Mouse (Mus musculus): Measurements from ENCODE around the gene Slc25a19.

Slc25a19 gene

DNA sequence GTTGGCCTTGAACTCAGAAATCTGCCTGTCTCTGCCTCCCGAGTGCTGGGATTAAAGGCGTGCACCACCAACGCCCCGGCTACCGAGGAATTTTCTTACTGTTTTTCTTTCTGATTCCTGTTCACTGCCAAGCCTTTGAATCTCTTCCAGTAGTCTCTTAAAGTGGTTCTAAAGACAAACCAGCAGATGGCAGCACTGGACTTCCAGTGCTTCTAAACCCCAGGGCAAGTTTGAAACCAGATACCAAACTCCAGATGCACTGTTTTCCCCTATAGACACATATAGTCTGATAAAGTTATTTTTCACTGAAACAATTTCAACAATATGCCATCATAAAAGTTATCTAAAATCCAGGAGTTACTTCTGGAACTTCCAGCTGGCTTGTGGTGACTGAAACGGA, 19.4 kb upstream of the Slc25a19 start:
- TF ChIP-seq GATA4 (IDR thresholded peaks at IDR 0.05; ENCODE audit: insufficient replicate concordance, low read length), result no peak

DNA sequence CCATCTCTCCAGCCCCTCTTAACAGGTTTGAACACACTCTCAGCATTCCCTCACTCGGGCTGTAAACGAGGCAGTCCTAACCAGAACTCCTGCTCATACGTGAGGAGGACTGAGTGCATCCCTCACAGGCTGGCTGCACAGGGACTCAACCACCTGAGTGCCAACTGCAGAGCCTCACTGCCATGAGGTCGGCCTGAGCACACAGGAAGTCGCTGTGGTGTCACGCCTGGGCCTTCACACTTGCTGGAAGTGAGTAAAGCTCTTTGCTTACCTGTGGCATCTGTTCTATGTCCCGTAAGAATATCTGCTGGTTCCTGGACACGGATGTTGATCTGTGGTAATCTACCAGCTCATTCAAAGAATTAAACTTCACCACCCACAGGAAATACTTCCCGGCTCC, 18.3 kb upstream of the Slc25a19 start:
- TF ChIP-seq GATA4 (IDR thresholded peaks at IDR 0.05; ENCODE audit: insufficient replicate concordance, low read length), result no peak

DNA sequence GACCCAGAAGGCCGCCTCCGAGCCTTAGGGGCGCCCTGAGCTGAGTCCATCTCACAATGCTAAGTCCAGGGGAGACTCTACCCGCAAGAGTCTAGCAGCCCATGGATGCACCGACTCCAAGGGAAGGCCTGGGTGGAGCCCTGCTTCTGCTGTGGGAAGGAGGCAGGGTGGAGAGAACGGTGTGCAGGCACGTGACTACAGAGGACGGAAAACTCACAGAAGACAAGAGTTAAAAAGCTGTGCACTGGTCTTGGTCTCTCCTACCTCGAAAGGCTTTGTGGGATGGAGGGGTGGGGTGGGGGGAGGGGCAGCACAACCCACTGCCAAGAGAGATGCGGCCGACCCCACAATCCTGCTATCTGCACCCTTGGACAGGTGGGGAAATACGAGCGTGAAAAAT, 16.2 kb upstream of the Slc25a19 start:
- no peak for TF ChIP-seq GATA4 (IDR thresholded peaks at IDR 0.05; ENCODE audit: insufficient replicate concordance, low read length)

DNA sequence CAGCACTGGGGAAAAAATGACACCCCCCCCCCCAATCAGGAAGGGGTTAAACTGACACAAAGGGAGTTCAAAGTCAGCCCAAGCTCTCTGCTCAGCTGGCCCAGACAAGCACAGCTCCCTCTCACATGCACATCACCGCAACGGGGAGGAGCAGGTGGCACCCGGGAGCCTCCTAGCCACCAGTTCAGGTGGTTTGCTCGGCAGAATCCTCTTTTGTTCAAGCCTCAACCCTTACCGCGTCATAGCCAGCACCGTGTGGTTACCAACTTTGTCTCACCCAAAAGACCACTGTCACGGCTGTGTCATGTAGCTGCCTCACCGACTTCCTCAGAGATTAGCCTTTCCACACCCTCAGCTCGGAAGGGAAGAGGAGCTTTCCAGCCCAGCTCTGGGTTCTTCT, 15.2 kb upstream of the Slc25a19 start:
- TF ChIP-seq GATA4 (IDR thresholded peaks at IDR 0.05; ENCODE audit: insufficient replicate concordance, low read length), result no peak

DNA sequence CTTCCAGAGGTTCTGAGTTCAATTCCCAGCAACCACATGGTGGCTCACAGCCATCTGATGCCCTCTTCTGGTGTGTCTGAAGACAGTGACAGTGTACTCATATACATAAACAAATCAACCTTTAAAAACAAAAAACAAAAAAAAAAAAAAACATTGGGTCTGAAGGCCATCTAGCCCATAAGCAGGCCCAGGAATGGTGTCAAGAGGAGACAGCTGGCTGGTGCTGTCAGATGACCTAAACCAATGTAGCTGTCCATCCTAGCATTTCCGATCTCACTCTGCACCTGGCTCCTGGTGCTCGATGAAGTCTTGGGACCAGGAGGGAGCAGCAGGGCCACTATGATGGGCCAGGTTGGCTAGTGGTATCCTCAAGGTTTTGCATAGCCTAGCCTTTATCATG, 14.6 kb upstream of the Slc25a19 start:
- no peak for TF ChIP-seq GATA4 (IDR thresholded peaks at IDR 0.05; ENCODE audit: insufficient replicate concordance, low read length)

DNA sequence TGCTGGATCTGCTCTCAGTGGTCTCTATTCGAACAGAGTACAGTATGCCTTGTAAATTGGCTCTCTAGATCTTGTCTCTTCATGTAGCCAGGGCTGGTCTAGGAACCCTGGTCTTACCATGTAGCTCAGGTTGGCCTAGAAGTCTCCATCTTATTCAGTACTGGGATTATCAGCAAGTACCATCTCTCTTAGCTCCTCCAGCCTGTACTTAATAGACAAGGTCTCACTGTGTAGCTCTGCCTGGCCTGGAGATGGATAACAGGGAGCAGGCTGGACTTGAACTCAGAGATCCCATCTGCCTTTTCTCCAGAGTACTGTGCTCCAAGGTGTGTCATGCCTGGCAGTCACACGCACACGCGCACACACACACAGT, 13.6 kb upstream of the Slc25a19 start:
- no peak for TF ChIP-seq GATA4 (IDR thresholded peaks at IDR 0.05; ENCODE audit: insufficient replicate concordance, low read length)

DNA sequence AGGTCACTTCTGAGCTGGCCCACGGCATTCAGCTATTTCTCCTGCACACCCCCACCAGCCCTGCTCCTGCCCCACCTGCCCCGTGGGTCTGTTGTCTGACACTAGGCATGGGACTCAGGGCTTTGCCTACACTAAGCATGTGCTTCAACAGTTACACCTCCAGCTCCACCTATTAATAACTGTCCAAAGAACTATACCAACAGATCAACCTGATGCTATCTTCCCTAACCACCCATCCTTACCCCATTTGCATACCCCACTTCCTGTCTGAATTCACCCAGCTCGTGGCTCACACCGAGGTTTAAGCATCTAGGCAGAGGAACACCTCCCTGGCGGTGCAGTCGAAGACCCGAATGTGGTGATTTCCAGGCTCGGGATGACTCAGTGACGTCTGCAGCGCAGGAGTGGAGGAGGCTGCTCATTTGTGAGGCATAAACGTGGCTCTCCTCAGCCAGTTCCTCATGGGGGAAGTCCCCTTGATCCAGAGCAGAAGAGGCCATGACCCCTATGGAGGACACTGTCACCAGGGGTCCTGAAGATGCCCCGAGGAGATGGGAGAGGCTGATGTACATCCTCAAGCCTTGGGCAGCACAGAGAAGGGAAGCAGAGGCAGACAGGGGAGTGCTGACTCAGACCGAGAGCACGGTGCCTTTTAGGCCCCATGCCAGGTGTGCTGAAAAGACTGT, 13.0 kb upstream of the Slc25a19 start:
- no peak for TF ChIP-seq GATA4 (IDR thresholded peaks at IDR 0.05; ENCODE audit: insufficient replicate concordance, low read length)

DNA sequence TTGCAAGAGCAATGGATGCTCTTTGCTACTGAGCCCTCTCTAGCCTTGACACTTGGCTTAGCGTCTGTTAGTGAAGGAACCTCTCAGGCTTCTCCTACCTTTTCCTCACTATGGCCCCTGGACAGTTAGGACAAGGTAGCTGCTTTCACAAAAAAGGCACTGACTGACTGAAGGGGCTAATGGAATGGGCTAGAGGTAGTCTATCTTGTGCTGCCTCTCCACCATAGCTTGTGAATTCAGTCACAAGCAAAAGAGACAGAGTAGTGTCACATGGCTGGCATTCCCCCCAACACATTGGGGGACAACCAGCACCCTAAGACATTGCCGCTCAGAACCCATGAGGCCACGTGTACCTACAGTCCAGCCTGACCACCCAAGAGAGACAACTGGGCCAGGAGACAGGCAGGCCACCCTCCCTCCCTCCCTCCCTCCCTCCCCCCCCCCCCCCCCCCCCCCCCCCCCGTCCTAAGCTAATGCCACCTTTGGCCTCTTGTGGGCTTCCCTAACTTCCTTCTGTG, 12.3 kb upstream of the Slc25a19 start:
- TF ChIP-seq GATA4 (IDR thresholded peaks at IDR 0.05; ENCODE audit: insufficient replicate concordance, low read length), result no peak

DNA sequence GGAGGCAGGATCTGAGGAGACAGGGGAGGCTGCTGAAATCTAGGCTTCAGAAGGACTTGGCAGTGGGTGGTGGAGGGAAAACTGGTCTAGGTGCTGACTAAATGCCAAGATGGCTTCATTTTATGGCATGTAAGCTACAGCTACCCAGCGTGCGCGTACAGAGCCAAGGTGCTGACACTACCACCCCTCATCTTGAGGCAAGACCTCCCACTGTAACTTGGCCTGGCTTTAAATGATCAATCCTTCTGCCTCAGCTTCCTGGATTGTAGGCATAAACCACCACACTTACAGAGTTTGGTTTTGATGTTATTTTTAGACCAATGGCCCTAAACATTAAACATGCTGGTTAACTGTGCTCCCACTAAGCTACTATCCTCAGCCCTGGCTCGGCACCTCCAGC, 11.4 kb upstream of the Slc25a19 start:
- TF ChIP-seq GATA4 (IDR thresholded peaks at IDR 0.05; ENCODE audit: insufficient replicate concordance, low read length), result no peak

DNA sequence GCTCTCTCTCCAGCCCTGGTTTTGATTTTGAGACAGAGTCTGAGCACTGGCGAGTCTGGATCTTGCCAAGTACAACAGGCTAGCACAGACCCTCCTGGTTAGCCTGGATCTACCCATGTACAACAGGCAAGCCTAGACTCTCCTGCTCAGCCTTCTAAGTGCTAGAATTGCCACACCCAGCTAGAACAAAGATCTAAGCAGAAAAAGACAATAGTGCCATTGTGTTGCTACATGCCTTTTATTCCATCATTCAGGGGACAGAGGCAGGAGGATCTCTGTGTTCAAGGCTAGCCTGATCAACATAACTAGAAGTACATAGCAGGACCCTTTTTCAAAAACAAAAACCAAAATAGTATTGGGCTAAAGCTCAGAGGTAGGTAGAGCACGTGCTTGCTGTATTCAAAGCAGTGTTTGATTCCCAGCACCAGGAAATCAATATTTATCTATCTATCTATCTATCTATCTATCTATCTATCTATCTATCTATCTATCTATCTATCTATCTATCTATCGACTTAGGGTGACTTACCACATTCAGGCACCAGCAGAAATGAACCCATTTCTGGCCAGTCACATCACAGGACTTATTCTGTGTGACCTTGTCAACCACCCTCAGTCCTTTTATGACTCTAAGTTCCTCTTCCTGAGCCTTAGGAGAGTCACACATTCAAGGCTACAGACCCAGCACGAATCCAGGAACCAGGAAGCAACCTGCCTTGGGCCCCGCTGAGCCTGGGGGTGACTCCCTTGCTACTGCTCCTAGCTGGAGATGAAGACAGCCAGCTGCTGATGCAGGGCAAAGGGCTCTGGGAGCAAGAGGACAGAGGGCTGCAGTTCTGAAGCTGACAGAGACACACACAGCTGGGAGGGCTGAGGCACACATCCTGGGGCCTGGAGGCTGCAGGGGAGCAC, 10.7 kb upstream of the Slc25a19 start:
- no peak for TF ChIP-seq GATA4 (IDR thresholded peaks at IDR 0.05; ENCODE audit: insufficient replicate concordance, low read length)

DNA sequence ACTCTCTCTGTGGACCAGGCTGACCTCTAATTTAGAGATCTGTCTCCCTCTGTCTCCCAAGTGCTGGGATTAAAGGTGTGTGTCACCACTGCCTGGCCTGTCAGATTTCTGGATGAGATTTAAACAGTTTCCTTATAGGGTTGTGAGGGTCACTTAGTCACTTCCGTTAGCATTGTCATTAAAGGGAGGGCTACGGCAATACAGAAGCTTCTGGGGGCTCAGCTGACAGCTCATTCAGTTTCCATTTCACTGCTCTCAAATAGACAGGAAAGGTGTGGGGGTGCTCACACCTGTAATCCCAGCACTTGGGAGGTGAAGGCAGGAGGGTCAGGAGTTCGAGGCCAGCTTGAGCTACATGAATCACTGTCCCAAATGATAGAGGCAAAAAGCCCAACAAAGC, 8.9 kb upstream of the Slc25a19 start:
- no peak for TF ChIP-seq GATA4 (IDR thresholded peaks at IDR 0.05; ENCODE audit: insufficient replicate concordance, low read length)

DNA sequence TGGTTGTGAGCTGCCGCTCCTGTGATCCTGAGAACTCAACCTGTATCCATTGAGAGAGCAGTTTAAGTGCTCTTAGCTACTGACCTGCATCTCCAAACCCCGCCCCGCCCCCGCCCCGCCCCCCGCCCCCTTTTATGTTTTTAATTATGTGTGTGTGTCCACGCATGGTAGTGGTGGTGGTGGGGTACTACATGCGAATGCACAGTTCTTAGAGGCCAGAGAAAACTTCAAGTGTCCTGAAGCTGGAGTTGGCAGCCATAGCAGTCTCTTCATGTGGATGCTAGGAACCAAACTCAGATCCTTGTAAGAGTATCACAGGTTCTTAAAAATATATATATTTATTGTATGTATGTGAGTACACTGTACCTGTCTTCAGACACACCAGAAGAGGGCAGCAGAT, 7.4 kb upstream of the Slc25a19 start:
- no peak for TF ChIP-seq GATA4 (IDR thresholded peaks at IDR 0.05; ENCODE audit: insufficient replicate concordance, low read length)

DNA sequence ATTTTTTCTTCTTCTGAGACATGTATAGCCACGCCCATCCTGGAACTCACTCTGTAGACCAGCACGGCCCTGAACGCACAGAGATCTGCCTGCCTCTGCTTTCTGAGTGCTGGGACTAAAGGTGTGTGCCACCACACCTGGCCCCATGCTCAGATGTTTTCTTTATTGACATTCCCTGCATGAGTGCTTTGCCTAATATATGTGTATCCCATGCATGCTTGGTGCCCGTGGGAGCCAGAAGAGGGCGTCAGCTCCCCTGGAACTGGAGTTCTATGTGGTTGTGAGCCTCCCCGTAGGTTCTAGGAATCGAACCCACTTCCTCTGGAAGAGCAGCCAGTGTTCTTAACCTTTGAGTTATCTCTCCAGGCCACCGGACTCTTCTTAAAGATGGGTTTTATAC, 6.9 kb upstream of the Slc25a19 start:
- no peak for TF ChIP-seq GATA4 (IDR thresholded peaks at IDR 0.05; ENCODE audit: insufficient replicate concordance, low read length)

DNA sequence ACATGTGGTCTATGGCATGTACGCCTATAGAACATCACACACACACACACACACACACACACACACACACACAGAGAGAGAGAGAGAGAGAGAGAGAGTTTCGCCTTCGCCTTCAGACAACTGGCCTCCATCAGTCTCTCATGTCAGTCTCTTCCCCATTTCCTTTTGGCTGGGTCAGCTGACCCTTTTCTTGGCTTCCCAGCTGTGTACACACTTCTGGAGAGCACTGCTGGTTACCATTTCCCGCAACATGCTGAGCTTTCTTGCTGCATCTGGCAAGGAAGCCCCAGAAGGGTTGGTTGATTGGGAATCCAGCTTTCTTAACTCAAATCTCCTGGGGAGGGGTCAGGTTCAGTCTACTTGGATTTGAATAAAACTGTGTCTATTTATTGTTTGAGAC, 6.0 kb upstream of the Slc25a19 start:
- TF ChIP-seq GATA4 (IDR thresholded peaks at IDR 0.05; ENCODE audit: insufficient replicate concordance, low read length), result no peak

DNA sequence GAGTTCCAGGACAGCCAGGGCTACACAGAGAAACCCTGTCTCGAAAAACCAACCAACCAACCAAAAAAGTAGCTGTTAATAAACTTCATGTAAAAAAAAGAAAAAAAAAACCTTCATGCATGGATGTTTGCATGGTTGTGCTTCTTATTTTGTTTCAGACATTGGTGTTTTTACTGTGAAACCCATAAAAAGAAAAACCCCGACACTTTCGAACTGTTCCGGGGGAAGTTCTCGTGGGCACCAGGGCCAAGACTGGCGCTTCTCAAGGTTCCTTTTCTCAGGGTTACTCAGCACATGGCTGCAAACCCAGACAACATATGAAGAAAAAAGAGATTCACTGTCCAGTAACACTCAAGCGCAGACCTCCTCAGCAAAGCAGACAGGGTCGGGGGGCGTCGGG, 4.8 kb upstream of the Slc25a19 start:
- TF ChIP-seq GATA4 (IDR thresholded peaks at IDR 0.05; ENCODE audit: insufficient replicate concordance, low read length), result no peak

DNA sequence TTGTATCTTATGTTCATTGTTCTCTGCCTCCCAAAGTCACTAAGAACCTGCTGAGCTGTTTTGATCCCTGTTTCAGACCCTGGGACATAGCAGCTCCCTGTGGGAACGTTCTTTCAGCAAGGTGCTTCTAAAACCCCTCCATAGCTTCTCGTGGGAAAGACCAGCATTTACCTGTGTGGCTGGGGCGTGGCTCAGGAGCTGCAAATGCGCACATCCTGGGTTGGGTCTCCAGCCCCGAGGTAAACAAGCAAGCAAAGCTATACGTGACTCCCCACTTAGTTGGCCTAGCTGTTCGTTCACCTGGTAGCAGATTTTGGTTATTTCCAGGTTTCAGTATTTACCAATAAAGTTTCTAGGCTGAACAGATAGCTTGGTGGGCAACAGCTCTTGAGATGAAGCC, 4.2 kb upstream of the Slc25a19 start:
- TF ChIP-seq GATA4 (IDR thresholded peaks at IDR 0.05; ENCODE audit: insufficient replicate concordance, low read length), result no peak

Measured in liver, adult (tissue).